ENCODE assay signal across 15 mouse cellular contexts in genomic region chr11:8147790-8148484, GRCm38 (mm10).
A peak's percentile ranks its signal among the peaks of the same experiment; 100 is the strongest.
DNase-seq lines count a peak whose midpoint lies in the region.
"Had no signal": no experiment of that assay in that cellular context is flagged by ENCODE, and none has a peak within 500 bp of the region (broad histone marks: within the 10 kb centered on the region; RNA-seq: fewer than 3 reads in every experiment).

No protein-coding gene starts in this region.

- H3K27me3 ChIP-seq in embryonic facial prominence, embryonic 10.5 days (replicated peaks; ENCODE audit: low read depth, poor library complexity, severe bottlenecking), result no peaks in the 10 kb centered on the region
- H3K27me3 ChIP-seq: heart, embryonic 12.5 days; liver, embryonic 13.5 days; stomach, embryonic 15.5 days had no signal

- intact Hi-C loops in left cerebral cortex, postnatal 4 days (cut with DNase I), result no loop called here

- H3K36me3 ChIP-seq in embryonic facial prominence, embryonic 10.5 days (replicated peaks), result no peaks in the 10 kb centered on the region
- H3K36me3 ChIP-seq: heart, embryonic 12.5 days; liver, embryonic 13.5 days; stomach, embryonic 15.5 days had no signal

- H3K4me3 ChIP-seq in embryonic facial prominence, embryonic 10.5 days, result peak overlapping the region; percentile 23; the same call in 1 of the 2 replicates
- H3K4me3 ChIP-seq: heart, embryonic 12.5 days; liver, embryonic 13.5 days; stomach, embryonic 15.5 days had no signal

- WGBS in embryonic facial prominence, embryonic 10.5 days, result 23% methylated on average over 6 of the region's 6 CpGs

- peaks cover 16% of the 10 kb centered on the region for H3K4me1 ChIP-seq in embryonic facial prominence, embryonic 10.5 days
- H3K4me1 ChIP-seq: heart, embryonic 12.5 days; liver, embryonic 13.5 days; stomach, embryonic 15.5 days had no signal

- H3K9me3 ChIP-seq in embryonic facial prominence, embryonic 10.5 days, result no peaks in the 10 kb centered on the region
- H3K9me3 ChIP-seq: heart, embryonic 12.5 days; liver, embryonic 13.5 days; stomach, embryonic 15.5 days had no signal

- DNase-seq in cerebellum, adult 9-10 months, result peak; percentile 1
- no peak for DNase-seq in cerebellum, postnatal 4 days (ENCODE audit: low spot score in 2 of 2)
- DNase-seq in 3T3-L1 (ENCODE audit: low read depth, low spot score), result peak; percentile 18
- DNase-seq in embryonic facial prominence, embryonic 10.5 days (ENCODE audit: low spot score), result peak; percentile 16
- DNase-seq in mesoderm, embryonic 11.5 days (ENCODE audit: low read depth, low spot score), result peak; percentile 11
- no peak for DNase-seq in left cerebral cortex, postnatal 4 days
- no peak for DNase-seq in urinary bladder, postnatal 4 days (ENCODE audit: low spot score in 2 of 2)
- DNase-seq in lung, postnatal 14 days, result no peak
- DNase-seq: adrenal gland, postnatal 36 days; kidney, postnatal 36 days; liver, embryonic 13.5 days; right cerebral cortex, postnatal 4 days had no signal

- peak overlapping the region; percentile 61; the same call in 1 of the 2 replicates for H3K27ac ChIP-seq in embryonic facial prominence, embryonic 10.5 days (replicated peaks)
- H3K27ac ChIP-seq: liver, embryonic 13.5 days; macrophage; stomach, embryonic 15.5 days had no signal

Comparison
In these comparisons a context has a peak if more than half of its experiments do, and no peak if none do; other contexts are left out.
1. DNase-seq: peak in cerebellum, adult 9-10 months (single experiment), 3T3-L1 (single experiment), embryonic facial prominence, embryonic 10.5 days (single experiment) and mesoderm, embryonic 11.5 days (single experiment); none in cerebellum, postnatal 4 days (0 of 2), left cerebral cortex, postnatal 4 days (single experiment), urinary bladder, postnatal 4 days (0 of 2) and lung, postnatal 14 days (single experiment).